Mouse (Mus musculus): ENCODE measurements around the gene Cplx1.

DNA sequence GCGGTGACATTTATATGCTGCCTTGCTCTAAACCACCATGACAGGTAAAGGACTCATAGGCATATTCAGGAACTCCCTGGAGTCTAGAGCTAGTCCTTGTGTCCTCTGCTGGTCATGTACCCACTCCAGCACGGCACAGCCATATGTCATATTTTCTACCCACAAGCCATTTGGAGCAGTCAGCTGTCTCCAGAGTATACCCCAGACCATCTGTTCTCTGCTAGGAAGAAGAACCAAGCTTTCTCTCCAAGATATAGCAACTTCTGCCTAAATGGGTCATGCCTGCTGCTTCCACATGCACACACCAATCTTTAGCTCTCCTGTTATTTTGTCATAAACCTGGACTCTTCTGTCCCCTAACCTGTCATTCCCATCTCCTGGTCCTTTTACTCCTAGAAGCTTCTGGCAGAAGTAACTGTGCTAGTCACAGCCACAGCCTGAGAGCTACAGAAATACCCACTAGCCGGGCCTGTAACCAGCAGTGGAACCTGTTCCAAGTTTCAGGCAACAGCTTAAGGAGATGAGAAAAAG lies 31.6 kb upstream of the Cplx1 start:
- TF ChIP-seq POLR2A (IDR thresholded peaks at IDR 0.05; ENCODE audit: borderline replicate concordance, control insufficient read depth, low read depth, low read length) (no peak), CTCF (IDR thresholded peaks at IDR 0.05; ENCODE audit: control insufficient read depth, insufficient read depth, low read length) (no peak)

All from bone marrow, adult 2 months (tissue).